ENCODE assay signal across 10 mouse cellular contexts in the genomic region with DNA sequence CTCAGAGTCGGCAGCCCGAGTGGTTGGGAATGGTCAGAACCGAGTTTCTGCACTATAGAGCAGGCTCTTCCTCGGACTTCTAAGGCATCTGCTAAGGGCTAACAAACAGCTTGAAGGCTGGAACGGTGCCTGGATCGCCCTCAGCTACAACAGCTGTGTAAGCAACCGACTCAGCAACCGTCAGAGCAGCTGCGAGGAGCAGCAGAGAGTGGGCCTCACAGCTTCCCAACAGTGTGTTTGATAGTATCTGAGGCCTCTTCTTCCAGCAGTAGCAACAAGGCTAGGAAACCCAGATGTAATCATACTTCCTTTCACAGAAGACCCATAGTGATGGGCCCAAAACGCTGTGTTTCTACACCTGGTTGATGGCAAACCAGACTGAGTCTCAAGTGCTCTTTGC. TPM values are rescaled to one million over a fixed set of nuclear protein-coding genes. Genes with fewer than 3 reads are reported as not detected.
DNase-seq lines count a peak whose midpoint lies in the region; TF ChIP-seq lines count a peak whose summit lies in the region.
"Had no signal": no experiment of that assay in that cellular context is flagged by ENCODE, and none has a peak within 500 bp of the region (broad histone marks: within the 10 kb centered on the region; RNA-seq: fewer than 3 reads in every experiment).

No protein-coding gene starts in this region.

- no peaks in the 10 kb centered on the region for H3K4me1 ChIP-seq in kidney, adult 2 months (ENCODE audit: control insufficient read depth, insufficient read depth, low read length)
- H3K4me1 ChIP-seq: neural tube, embryonic 13.5 days had no signal

- peak; percentile 43 to 69 for DNase-seq in cerebellum, postnatal 14 days
- no peak for DNase-seq in cerebellum, adult 11-12 months
- DNase-seq in MN1 (ENCODE audit: low spot score): peak; percentile 81
- peak; percentile 55 to 74 for DNase-seq in frontal cortex, postnatal 36 days (ENCODE audit: low spot score in 2 of 2)
- peak; percentile 72 for DNase-seq in kidney, adult 2 months
- peak; percentile 76 to 93 for DNase-seq in left cerebral cortex, postnatal 10 days (ENCODE audit: extremely low spot score in 1 of 2, low spot score in 2 of 2)
- DNase-seq in right cerebral cortex, adult 18-20 months: peak; percentile 75
- no peak for DNase-seq in c-Kit-positive CD71-positive TER-119-positive erythroid progenitor cells, embryonic 14.5 days (ENCODE audit: low spot score)

- H3K4me3 ChIP-seq in kidney, adult 2 months (ENCODE audit: insufficient read depth, low read depth, low read length): no peak overlapping the region
- H3K4me3 ChIP-seq: erythroblast, embryonic 14.5 days; neural tube, embryonic 13.5 days had no signal

- H3K27me3 ChIP-seq in kidney, adult 2 months (replicated peaks; ENCODE audit: control insufficient read depth, insufficient read depth, low read length): no peaks in the 10 kb centered on the region; the same call in 1 of the 2 replicates

- no peak overlapping the region for H3K27ac ChIP-seq in kidney, adult 2 months (ENCODE audit: insufficient read depth, low read depth, low read length)
- H3K27ac ChIP-seq: neural tube, embryonic 13.5 days had no signal

- no peaks in the 10 kb centered on the region for H3K36me3 ChIP-seq in kidney, adult 2 months (ENCODE audit: control insufficient read depth, insufficient read depth, low read length)
- H3K36me3 ChIP-seq: neural tube, embryonic 13.5 days had no signal

- intact Hi-C loops in left cerebral cortex, postnatal 10 days (cut with DNase I): no loop called here

- WGBS in kidney, adult 2 months: 40% methylated on average over 10 of the region's 10 CpGs

- no peak for TF ChIP-seq POLR2A in kidney, adult 2 months (IDR thresholded peaks at IDR 0.05; ENCODE audit: low read depth, low read length)

- no peak for TF ChIP-seq CTCF in kidney, adult 2 months (conservative IDR thresholded peaks at IDR 0.05; ENCODE audit: insufficient read depth, insufficient read length, low read depth, low read length)

RNA-seq across cellular contexts. Expression of a gene that starts 33.5 kb away (rescaled TPM):
- polyA plus RNA-seq in kidney, adult 2 months (2012; rRNA removed): 40.3 and 47.0 TPM in 2 replicates
- total RNA-seq in left cerebral cortex, postnatal 10 days (2021): 10 to 100 TPM; 20.5 to 25.1 TPM

Comparison
In these comparisons a context has a peak if more than half of its experiments do, and no peak if none do; other contexts are left out.
1. DNase-seq: peak in cerebellum, postnatal 14 days (2 of 2), MN1 (single experiment), frontal cortex, postnatal 36 days (2 of 2), kidney, adult 2 months (single experiment), left cerebral cortex, postnatal 10 days (2 of 2) and right cerebral cortex, adult 18-20 months (single experiment); none in cerebellum, adult 11-12 months (single experiment) and c-Kit-positive CD71-positive TER-119-positive erythroid progenitor cells, embryonic 14.5 days (single experiment).